Mouse (Mus musculus) neural tube, embryonic 13.5 days (tissue): Measurements from ENCODE around the gene Txn2. TPM values are rescaled to one million over a fixed set of nuclear protein-coding genes. Genes with fewer than 3 reads are reported as not detected.
A peak's percentile ranks its signal among the peaks of the same experiment; 100 is the strongest.

ENCODE experiments used
- ATAC-seq: fragments of 200-750 bp; cut with Nextera tagmentation; 2 replicates; pipeline ENCODE4 v1.8.0; 2017; ENCODE audit warnings: low read depth, mild to moderate bottlenecking, moderate TSS enrichment, moderate library complexity
- H3K27ac ChIP-seq: fragments of 300-500 bp; sonication (generic); replicated peaks from 2 replicates; pipeline ENCODE4 v1.5.1; 2015; ENCODE audit warnings: moderate library complexity, mild to moderate bottlenecking, inconsistent platforms
- H3K27me3 ChIP-seq: fragments of 300-500 bp; sonication (generic); 2 replicates; pipeline ENCODE4 v1.6.1; 2015; ENCODE audit warnings: mild to moderate bottlenecking, inconsistent platforms
- H3K36me3 ChIP-seq: fragments of 300-500 bp; sonication (generic); 2 replicates; pipeline ENCODE4 v1.6.1; 2015; ENCODE audit warnings: mild to moderate bottlenecking, inconsistent platforms
- H3K4me1 ChIP-seq: fragments of 300-500 bp; sonication (generic); replicated peaks from 2 replicates; pipeline ENCODE4 v1.6.1; 2015; ENCODE audit warnings: inconsistent platforms
- H3K4me2 ChIP-seq: fragments of 300-500 bp; sonication (generic); 2 replicates; pipeline ENCODE4 v1.6.1; 2015; ENCODE audit warnings: inconsistent platforms, mild to moderate bottlenecking, moderate library complexity
- H3K4me3 ChIP-seq: fragments of 300-500 bp; sonication (generic); 2 replicates; pipeline ENCODE4 v1.5.1; 2015; ENCODE audit warnings: mild to moderate bottlenecking, inconsistent platforms
- H3K9ac ChIP-seq: fragments of 300-500 bp; sonication (generic); 2 replicates; pipeline ENCODE4 v1.6.1; 2015; ENCODE audit warnings: moderate library complexity, mild to moderate bottlenecking, inconsistent platforms
- H3K9me3 ChIP-seq: fragments of 300-500 bp; sonication (generic); 2 replicates; pipeline ENCODE4 v1.6.1; 2016; ENCODE audit warnings: inconsistent platforms
- WGBS: fragments of 180-500 bp; shearing (Covaris S2); methylation state at CpG from one replicate; pipeline ENCODE4 v1.1.7; 2015; 5-methylcytosine and 5-hydroxymethylcytosine counted together
- polyA plus RNA-seq: library from polyadenylated mRNA; unstranded; fragments of >200 nt; fragmentation: Nextera tagmentation; extraction: Ambion mirVana; gene quantifications from 2 replicates; pipeline ENCODE4 v1.2.1, GENCODE M21; 2015

Txn2 gene
- polyA plus RNA-seq, 1 experiment from 2014 or later: 209 TPM

GRCm38 (mm10) chr15:77931689-77932016 lies 2.8 kb upstream of the Txn2 start:
- WGBS: 73% methylated on average over 6 of the region's 6 CpGs
- no peak overlapping the region for H3K9ac ChIP-seq

GRCm38 (mm10) chr15:77930986-77931688 lies 2.3 kb upstream of the Txn2 start:
- Histone ChIP-seq H3K27ac (no peak overlapping the region), H3K4me3 (no peak overlapping the region), H3K4me2 (no peak overlapping the region), H3K36me3 (peaks cover 14% of the 10 kb centered on the region), H3K9ac (no peak overlapping the region), H3K9me3 (no peaks in the 10 kb centered on the region), H3K4me1 (peaks cover 37% of the 10 kb centered on the region), H3K27me3 (no peaks in the 10 kb centered on the region)
- ATAC-seq: no peak
- 85% methylated on average over 6 of the region's 6 CpGs for WGBS

More at GRCm38 (mm10) chr15:77931689-77932016, 2.8 kb upstream of the Txn2 start:
- peaks cover 37% of the 10 kb centered on the region for H3K4me1 ChIP-seq
- no peaks in the 10 kb centered on the region for H3K27me3 ChIP-seq
- no peaks in the 10 kb centered on the region for H3K9me3 ChIP-seq
- H3K4me3 ChIP-seq: no peak overlapping the region
- H3K27ac ChIP-seq: no peak overlapping the region
- H3K4me2 ChIP-seq: no peak overlapping the region
- no peak for ATAC-seq
- H3K36me3 ChIP-seq: peaks cover 9% of the 10 kb centered on the region

GRCm38 (mm10) chr15:77929804-77930203 lies 998 bp upstream of the Txn2 start:
- no peaks in the 10 kb centered on the region for H3K27me3 ChIP-seq
- H3K4me2 ChIP-seq: peak overlapping the region; percentile 84
- 58% methylated on average over 8 of the region's 8 CpGs for WGBS
- H3K4me3 ChIP-seq: peak overlapping the region; percentile 82
- ATAC-seq: no peak
- peaks cover 26% of the 10 kb centered on the region for H3K36me3 ChIP-seq
- H3K9ac ChIP-seq: peak overlapping the region; percentile 75; the same call in 1 of the 2 replicates
- H3K4me1 ChIP-seq: peaks cover 37% of the 10 kb centered on the region
- no peaks in the 10 kb centered on the region for H3K9me3 ChIP-seq
- no peak overlapping the region for H3K27ac ChIP-seq

- ATAC-seq: no peak; the same call in 1 of the 2 replicates
- Histone ChIP-seq H3K4me1 (peaks cover 26% of the 10 kb centered on the region), H3K9me3 (no peaks in the 10 kb centered on the region), H3K9ac (peak overlapping the region; percentile 85), H3K4me2 (peak overlapping the region; percentile 77), H3K4me3 (peak overlapping the region; percentile 82), H3K36me3 (peaks cover 43% of the 10 kb centered on the region), H3K27me3 (no peaks in the 10 kb centered on the region), H3K27ac (peak overlapping the region; percentile 97)
- WGBS: 23% methylated on average over 4 of the region's 4 CpGs
These were observed 715 bp downstream of the Txn2 start for GRCm38 (mm10) chr15:77928091-77928490.

- Histone ChIP-seq H3K4me1 (peaks cover 26% of the 10 kb centered on the region), H3K4me2 (no peak overlapping the region)
- 93% methylated on average over 5 of the region's 5 CpGs for WGBS
These were observed 1.9 kb downstream of the Txn2 start for GRCm38 (mm10) chr15:77926921-77927320.

GRCm38 (mm10) chr15:77925195-77925594 lies 3.6 kb downstream of the Txn2 start:
- Histone ChIP-seq H3K9ac (no peak overlapping the region), H3K36me3 (peaks cover 70% of the 10 kb centered on the region), H3K9me3 (no peaks in the 10 kb centered on the region), H3K4me3 (no peak overlapping the region), H3K4me1 (peaks cover 25% of the 10 kb centered on the region), H3K4me2 (no peak overlapping the region), H3K27ac (no peak overlapping the region), H3K27me3 (no peaks in the 10 kb centered on the region)
- no peak for ATAC-seq
- 94% methylated on average over 2 of the region's 2 CpGs for WGBS

More at GRCm38 (mm10) chr15:77926921-77927320, 1.9 kb downstream of the Txn2 start:
- no peak for ATAC-seq
- H3K27me3 ChIP-seq: no peaks in the 10 kb centered on the region
- no peak overlapping the region for H3K4me3 ChIP-seq
- H3K27ac ChIP-seq: no peak overlapping the region
- H3K36me3 ChIP-seq: peaks cover 55% of the 10 kb centered on the region
- H3K9ac ChIP-seq: no peak overlapping the region
- no peaks in the 10 kb centered on the region for H3K9me3 ChIP-seq

GRCm38 (mm10) chr15:77923267-77924035 lies 5.4 kb downstream of the Txn2 start:
- Histone ChIP-seq H3K9ac (no peak overlapping the region), H3K4me1 (peaks cover 15% of the 10 kb centered on the region), H3K27ac (no peak overlapping the region), H3K36me3 (peaks cover 85% of the 10 kb centered on the region), H3K4me3 (no peak overlapping the region), H3K27me3 (no peaks in the 10 kb centered on the region), H3K9me3 (no peaks in the 10 kb centered on the region), H3K4me2 (no peak overlapping the region)
- 72% methylated on average over 9 of the region's 9 CpGs for WGBS
- ATAC-seq: no peak

GRCm38 (mm10) chr15:77922710-77923109 lies 6.1 kb downstream of the Txn2 start:
- no peak overlapping the region for H3K9ac ChIP-seq
- H3K4me2 ChIP-seq: no peak overlapping the region
- no peak overlapping the region for H3K4me3 ChIP-seq
- H3K9me3 ChIP-seq: no peaks in the 10 kb centered on the region
- peaks cover 8% of the 10 kb centered on the region for H3K4me1 ChIP-seq
- WGBS: 85% methylated on average over 9 of the region's 9 CpGs
- H3K27me3 ChIP-seq: no peaks in the 10 kb centered on the region
- no peak for ATAC-seq
- H3K36me3 ChIP-seq: peaks cover 90% of the 10 kb centered on the region
- no peak overlapping the region for H3K27ac ChIP-seq

GRCm38 (mm10) chr15:77921636-77922035 lies 7.2 kb downstream of the Txn2 start:
- H3K4me3 ChIP-seq: no peak overlapping the region
- WGBS: 89% methylated on average over 6 of the region's 6 CpGs
- no peak overlapping the region for H3K9ac ChIP-seq

GRCm38 (mm10) chr15:77920511-77921462 lies 8.0 kb downstream of the Txn2 start:
- Histone ChIP-seq H3K4me1 (no peaks in the 10 kb centered on the region), H3K9me3 (no peaks in the 10 kb centered on the region), H3K36me3 (peaks cover 84% of the 10 kb centered on the region), H3K27me3 (no peaks in the 10 kb centered on the region), H3K27ac (no peak overlapping the region), H3K9ac (no peak overlapping the region), H3K4me2 (no peak overlapping the region), H3K4me3 (no peak overlapping the region)
- no peak for ATAC-seq
- 83% methylated on average over 10 of the region's 10 CpGs for WGBS

More at GRCm38 (mm10) chr15:77921636-77922035, 7.2 kb downstream of the Txn2 start:
- Histone ChIP-seq H3K4me1 (no peaks in the 10 kb centered on the region), H3K4me2 (no peak overlapping the region), H3K9me3 (no peaks in the 10 kb centered on the region), H3K27ac (no peak overlapping the region), H3K36me3 (peaks cover 84% of the 10 kb centered on the region), H3K27me3 (no peaks in the 10 kb centered on the region)
- no peak for ATAC-seq

GRCm38 (mm10) chr15:77919441-77919840 lies 9.4 kb downstream of the Txn2 start:
- no peak overlapping the region for H3K27ac ChIP-seq
- no peak for ATAC-seq
- no peaks in the 10 kb centered on the region for H3K27me3 ChIP-seq
- H3K4me1 ChIP-seq: no peaks in the 10 kb centered on the region
- 89% methylated on average over 12 of the region's 12 CpGs for WGBS
- H3K4me2 ChIP-seq: no peak overlapping the region
- no peak overlapping the region for H3K4me3 ChIP-seq
- no peaks in the 10 kb centered on the region for H3K9me3 ChIP-seq
- H3K9ac ChIP-seq: 0 out of 2 replicates have a peak overlapping the region, but pooled peaks have one; percentile 12
- H3K36me3 ChIP-seq: peaks cover 85% of the 10 kb centered on the region
